Mouse (Mus musculus) Patski (cell line): ENCODE measurements around the gene Cnpy4. TPM values are rescaled to one million over a fixed set of nuclear protein-coding genes. Genes with fewer than 3 reads are reported as not detected.

ENCODE experiments used
- ATAC-seq: fragments of 100-300 bp; one replicate; pipeline ENCODE4 v1.8.0; 2021
- CTCF ChIA-PET: fragments of 350-600 bp; sonication (Branson Sonifier 250); formaldehyde crosslinking; loops from one replicate; lab custom pipeline; 2022; ENCODE audit warnings: inconsistent platforms; lab: Charles Lee
- POLR2A ChIA-PET: fragments of 350-600 bp; sonication (Branson Sonifier 250); formaldehyde crosslinking; loops from one replicate; lab custom pipeline; 2022; ENCODE audit warnings: antibody characterized with exemption, inconsistent platforms; lab: Charles Lee
- DNase-seq: peaks from one replicate; pipeline ENCODE4 v3.0.0-alpha.2; 2011; ENCODE audit warnings: low read depth, low spot score
- H3K27me3 ChIP-seq: fragments of 371-371 bp; one replicate; pipeline ENCODE4 v1.5.1; 2021
- CTCF ChIP-seq: fragments of 100-300 bp; IDR thresholded peaks from one replicate; pipeline ENCODE4 v1.5.1; 2021
- in situ Hi-C: fragments of 300-500 bp; cut with MboI; formaldehyde crosslinking; loops from 3 replicates; pipeline ENCODE4 v1.11.1; 2018; ENCODE audit warnings: low pct_unique_long_range_greater_than_20kb, mixed read lengths
- polyA plus RNA-seq: library from polyadenylated mRNA; unstranded; gene quantifications from one replicate; pipeline ENCODE4 v1.2.3, GENCODE M21; 2021

The Cnpy4 gene
- polyA plus RNA-seq, 1 experiment from 2014 or later: 68.3 TPM

DNA sequence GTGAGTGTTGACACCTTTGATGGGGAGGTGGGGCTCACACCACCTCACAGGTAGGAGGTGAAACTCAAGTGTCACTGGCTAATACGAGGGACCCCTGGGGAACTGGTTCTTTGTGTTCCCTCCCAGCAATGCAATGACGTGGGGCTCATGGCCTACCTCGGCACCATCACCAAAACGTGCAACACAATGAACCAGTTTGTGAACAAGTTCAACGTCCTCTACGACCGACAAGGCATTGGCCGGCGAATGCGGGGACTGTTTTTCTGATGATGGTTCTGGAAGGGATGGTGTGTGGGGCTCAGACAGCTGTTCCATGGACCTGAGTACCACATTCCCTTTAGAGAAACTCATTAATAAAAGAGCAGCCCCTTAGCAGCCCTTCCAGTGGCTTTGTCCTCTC lies 23.7 kb upstream of the Cnpy4 start:
- no peak for TF ChIP-seq CTCF
- ATAC-seq (no peak), DNase-seq (no peak)
- ChIA-PET POLR2A (no interaction called here), CTCF (no interaction called here)
- no peaks in the 10 kb centered on the region for H3K27me3 ChIP-seq
- in situ Hi-C loops: loop anchor here (10.0 kb wide), 1 partner anchor 379 kb away; the partner anchor contains the start of genes Mepce and Zcwpw1

DNA sequence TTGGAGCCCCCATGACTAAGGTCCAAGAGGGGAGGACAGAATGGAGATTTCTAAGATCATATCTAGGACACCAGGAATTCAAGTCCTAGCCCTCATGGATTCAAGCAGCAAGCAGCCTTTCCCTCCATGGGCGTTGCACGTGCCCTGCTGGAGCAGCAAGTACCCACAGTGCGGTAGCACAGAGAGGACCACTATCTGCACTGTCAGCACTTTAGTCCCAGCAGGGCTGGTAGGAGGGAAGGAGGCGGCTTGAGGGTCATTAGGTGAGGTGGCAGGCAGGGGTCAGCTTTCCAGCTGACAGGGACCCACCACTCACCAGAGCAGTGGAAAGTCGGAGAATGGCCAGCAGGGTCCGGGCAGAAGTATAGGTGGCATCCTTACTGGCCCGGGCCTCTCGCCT lies 21.7 kb upstream of the Cnpy4 start:
- in situ Hi-C loops: loop anchor here (10.0 kb wide), 1 partner anchor 381 kb away; the partner anchor contains the start of genes Mepce and Zcwpw1
- no peak for DNase-seq
- ChIA-PET CTCF (no interaction called here), POLR2A (interaction anchor here (0.6 kb wide), 1 partner anchor 79 kb away, joined by 5 read pairs; no protein-coding TSS in a partner anchor)
- TF ChIP-seq CTCF: no peak
- ATAC-seq: no peak
- H3K27me3 ChIP-seq: no peaks in the 10 kb centered on the region

DNA sequence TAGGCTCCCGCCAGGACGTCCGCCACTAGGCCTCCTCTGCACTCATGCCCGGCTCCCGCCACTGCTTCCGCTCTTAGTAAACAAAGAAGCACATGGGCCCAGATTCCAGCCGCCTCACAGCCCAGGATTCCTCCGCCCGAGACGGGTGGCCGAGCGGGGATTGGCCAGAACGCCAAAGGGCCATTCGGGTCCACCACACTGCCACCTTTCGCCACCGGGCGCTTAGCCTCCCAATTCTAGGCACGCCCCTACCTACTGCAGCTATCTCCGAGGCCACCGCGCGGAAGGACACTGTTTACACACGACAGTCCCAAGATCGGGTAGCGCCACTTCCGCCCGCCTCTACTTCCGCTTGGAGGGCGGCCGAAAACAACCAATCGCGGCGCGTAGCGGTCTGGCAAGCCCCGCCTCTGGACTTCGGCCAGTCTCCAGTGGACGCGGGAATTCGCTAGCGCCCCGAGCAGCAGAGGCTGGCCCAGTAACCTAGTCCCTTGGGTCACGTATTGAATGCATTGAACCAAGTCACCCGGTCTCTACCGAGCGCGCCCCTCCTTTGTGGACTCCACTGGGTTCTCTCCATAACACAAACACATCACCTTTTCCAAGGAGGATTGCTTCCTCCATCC lies 16.2 kb upstream of the Cnpy4 start:
- no peaks in the 10 kb centered on the region for H3K27me3 ChIP-seq
- peak; percentile 95 for DNase-seq
- ChIA-PET CTCF (no interaction called here), POLR2A (interaction anchor here (1.2 to 2.7 kb wide), 2 partner anchors 10 to 15 kb away, joined by 3 to 14 read pairs; partner anchors contain the start of gene Cops6)
- TF ChIP-seq CTCF: no peak
- in situ Hi-C loops: no loop called here
- peak; percentile 83 for ATAC-seq

DNA sequence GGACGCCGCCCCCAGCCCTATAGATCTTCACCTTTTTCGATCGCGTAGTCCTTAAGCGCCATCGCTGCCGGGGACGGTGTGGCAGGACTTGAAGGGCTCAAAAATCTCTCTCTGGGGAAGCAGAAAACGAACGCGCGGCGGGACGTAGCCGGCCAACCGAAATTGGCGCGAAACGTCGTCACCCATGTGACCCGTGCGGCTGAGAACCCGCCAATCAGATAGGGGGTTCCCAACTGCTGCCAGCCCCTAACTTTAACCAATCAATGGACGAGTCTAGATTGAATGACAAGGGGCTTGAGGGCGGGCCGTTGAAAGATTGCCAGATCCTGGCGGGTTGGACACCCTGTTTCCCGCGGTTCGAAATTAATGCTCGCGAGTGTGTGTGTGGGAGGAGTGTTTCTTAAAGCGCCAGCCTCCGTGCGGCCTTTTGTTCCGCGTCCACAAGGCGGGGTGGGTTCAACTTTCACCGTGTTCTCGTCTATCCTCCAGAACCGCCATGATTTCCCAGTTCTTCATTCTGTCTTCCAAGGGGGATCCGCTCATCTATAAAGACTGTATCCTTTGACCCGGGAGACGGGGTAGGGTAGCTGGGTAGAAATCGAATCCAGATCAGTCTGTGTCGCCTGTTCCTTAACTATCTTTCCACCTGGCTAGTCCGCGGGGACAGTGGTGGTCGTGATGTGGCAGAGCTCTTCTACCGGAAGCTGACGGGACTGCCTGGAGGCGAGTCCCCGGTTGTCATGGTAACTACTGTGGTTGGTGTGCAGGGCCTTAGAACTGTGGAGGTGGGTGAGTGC lies 15.4 kb upstream of the Cnpy4 start, which contains the start of the genes Ap4m1 and Mcm7:
Ap4m1 (plus strand) TSS at position 308 of the 797 bp plus-strand sequence.
Mcm7 (minus strand) TSS at position 728 of the 797 bp plus-strand sequence.
- peak; percentile 75 for ATAC-seq
- ChIA-PET CTCF (no interaction called here), POLR2A (interaction anchor here (0.5 kb wide), 1 partner anchor 16 kb away, joined by 3 read pairs; the partner anchor contains the start of genes Cnpy4 and Taf6)
- DNase-seq: peak; percentile 97
- TF ChIP-seq CTCF: no peak
- H3K27me3 ChIP-seq: no peaks in the 10 kb centered on the region
- in situ Hi-C loops: no loop called here

DNA sequence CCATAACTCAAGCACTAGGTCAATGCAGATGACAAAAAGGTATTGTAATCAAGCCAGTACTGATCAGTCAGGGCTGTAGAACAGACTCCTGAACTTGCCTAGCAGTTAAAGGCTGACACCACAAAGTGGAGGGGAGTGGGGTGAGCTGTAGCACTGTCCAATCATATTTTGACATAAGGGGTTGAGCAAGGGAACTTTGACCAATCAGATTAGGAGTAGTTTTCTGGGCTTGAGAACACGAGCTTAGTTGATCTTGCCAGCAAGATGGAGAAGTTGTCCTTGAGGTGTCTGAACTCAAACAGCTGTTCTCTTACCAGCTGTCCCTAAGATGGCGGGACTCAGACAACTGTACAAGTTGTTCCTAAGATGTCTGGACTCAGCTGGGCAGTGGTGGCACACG lies 14.1 kb upstream of the Cnpy4 start:
- in situ Hi-C loops: no loop called here
- ATAC-seq: no peak
- H3K27me3 ChIP-seq: no peaks in the 10 kb centered on the region
- no peak for TF ChIP-seq CTCF
- ChIA-PET CTCF (interaction anchor here (1.2 kb wide), 1 partner anchor 11 kb away, joined by 4 read pairs; no protein-coding TSS in a partner anchor), POLR2A (no interaction called here)
- no peak for DNase-seq

DNA sequence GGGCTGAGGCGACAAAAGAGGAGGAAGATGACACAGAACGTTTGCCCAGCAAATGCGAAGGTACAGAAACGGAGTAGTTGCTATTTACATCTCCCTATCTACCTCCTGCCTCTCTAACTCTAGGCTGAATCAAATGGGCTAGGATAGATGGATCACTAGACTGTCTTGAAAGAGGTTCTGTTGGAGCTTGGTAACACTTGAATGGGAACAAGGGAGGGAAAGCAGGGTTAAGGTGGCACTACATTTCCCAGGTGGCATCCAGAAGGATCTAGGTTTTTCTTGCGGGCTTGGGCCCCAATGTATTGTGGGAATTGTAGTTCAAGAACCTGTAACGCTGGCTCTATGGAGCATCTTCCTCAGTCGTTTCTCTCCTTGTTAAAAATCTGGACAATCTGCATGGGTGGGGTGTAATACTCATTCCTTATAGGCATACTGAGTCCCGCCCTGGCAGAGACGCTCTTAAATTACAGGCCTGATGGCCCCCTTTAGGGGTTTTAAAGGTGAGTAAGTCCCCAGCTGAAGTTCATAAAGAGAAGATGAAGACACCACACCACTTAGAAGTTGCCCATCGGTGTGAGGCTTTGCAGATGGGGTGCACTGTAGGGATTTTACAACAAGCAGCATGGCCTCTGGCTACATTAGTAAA lies 499 bp downstream of the Cnpy4 start:
- ATAC-seq (peak; percentile 74), DNase-seq (peak; percentile 61)
- ChIA-PET POLR2A (interaction anchor here (0.6 kb wide), 2 partner anchors 15 to 70 kb away, joined by 3 read pairs; partner anchors contain the start of gene Mcm7), CTCF (interaction anchor here (1.4 kb wide), 1 partner anchor 13 kb away, joined by 3 read pairs; no protein-coding TSS in a partner anchor)
- TF ChIP-seq CTCF: no peak
- in situ Hi-C loops: no loop called here
- H3K27me3 ChIP-seq: no peaks in the 10 kb centered on the region

DNA sequence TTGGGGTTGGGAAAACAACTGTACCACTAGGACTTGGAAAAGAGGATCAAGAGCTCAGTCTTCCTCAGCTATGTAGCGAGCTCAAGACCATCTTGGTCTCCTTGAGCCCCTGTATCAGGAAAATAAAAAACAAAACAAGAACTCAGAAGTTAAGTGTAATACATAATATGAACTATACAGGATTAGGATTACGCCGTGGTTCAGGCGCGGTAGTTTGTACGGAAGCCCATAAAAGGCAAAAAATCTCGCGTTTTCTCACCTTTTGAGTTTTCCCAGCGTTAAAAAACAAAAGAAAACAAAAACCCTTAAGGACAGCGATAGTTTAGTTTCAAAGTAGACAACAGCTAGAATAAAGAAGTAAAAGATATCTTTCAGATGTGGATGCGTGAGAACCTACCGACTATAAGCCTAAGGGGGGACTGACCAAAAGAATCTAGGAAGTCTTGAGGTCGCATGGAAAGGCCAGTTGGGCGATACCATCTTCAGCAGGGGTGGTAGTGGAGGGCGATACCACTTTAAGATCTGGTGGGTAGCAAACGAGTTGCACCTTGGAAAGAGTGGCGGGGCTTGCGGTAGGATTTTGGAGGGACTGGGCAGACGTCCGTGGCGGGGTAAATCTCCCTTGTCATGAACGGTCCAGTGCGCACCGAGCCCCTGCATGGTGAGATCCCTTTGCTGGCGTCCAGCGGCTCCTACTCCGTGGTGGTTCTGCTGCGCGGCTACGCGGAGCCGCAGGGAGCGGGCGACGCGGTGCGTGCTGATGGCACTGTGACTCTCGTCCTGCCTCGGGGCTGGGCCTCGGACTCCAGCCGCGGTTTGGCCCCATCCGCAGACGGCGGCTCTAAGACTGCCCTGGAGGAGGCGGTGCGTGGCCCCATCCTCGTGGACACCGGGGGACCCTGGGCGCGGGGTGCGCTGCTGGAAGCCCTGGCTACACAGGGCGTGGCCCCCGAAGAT lies 6.8 kb downstream of the Cnpy4 start, which contains the start of gene Mblac1:
Mblac1 (plus strand) TSS at position 544 of the 957 bp plus-strand sequence.
- no peak for TF ChIP-seq CTCF
- in situ Hi-C loops: no loop called here

DNA sequence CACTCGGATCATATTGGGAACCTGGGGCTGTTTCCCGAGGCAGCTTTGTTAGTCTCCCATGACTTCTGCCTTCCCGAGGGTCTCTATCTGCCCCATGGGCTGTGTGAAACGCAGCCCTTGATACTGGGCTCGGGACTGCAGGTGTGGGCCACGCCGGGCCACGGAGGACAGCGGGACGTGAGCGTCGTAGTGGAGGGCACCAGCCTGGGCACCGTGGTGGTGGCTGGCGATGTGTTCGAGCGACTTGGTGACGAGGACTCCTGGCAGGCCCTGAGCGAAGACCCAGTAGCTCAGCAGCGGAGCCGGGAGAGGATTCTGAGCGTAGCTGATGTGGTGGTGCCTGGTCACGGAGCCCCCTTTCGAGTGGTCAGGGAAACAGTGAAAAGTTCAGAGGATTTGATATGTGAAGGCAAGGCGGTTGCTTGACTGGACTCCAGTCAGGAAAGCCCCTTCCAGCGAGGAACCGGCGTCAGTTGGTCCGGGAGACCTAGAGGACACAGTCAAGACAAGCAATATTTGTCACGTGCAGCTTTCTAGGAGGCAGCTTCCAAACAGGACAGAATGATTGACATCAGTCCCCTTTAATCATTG lies 7.6 kb downstream of the Cnpy4 start:
- in situ Hi-C loops: no loop called here
- ChIA-PET CTCF (interaction anchor here (1.1 kb wide), 1 partner anchor 13 kb away, joined by 3 read pairs; no protein-coding TSS in a partner anchor), POLR2A (no interaction called here)
- no peak for DNase-seq
- no peak for TF ChIP-seq CTCF
- no peak for ATAC-seq
- H3K27me3 ChIP-seq: no peaks in the 10 kb centered on the region

More for the DNA sequence above, 6.8 kb downstream of the Cnpy4 start, which contains the start of gene Mblac1:
- DNase-seq (peak; percentile 87), ATAC-seq (peak; percentile 72)
- CTCF ChIA-PET: interaction anchor here (1.0 to 1.5 kb wide), 4 partner anchors 12 to 109 kb away, joined by 3 to 4 read pairs (median 3); partner anchors contain the start of gene Zkscan1
- H3K27me3 ChIP-seq: no peaks in the 10 kb centered on the region
- POLR2A ChIA-PET: no interaction called here

DNA sequence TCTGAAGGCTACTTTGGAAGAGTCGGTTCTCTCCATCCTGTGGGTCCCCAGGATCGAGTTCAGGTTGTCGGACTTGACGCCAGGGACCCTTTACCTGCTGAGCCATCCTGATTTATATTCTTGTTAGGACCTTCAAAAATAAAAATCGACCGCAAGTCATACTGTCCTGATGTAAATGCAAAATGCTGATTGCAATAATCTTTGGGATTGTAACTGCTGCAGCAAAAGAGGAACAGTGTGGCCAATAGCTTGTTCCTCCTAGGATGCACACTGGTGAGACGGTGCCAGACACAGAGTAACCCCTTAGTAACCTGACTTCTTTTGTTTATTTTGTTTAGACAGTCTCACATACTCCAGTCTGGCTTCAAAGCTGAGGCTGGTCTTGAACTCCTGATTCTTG lies 8.2 kb downstream of the Cnpy4 start:
- no peak for TF ChIP-seq CTCF
- ChIA-PET CTCF (no interaction called here), POLR2A (no interaction called here)
- H3K27me3 ChIP-seq: no peaks in the 10 kb centered on the region
- in situ Hi-C loops: no loop called here
- no peak for ATAC-seq
- no peak for DNase-seq
